Mouse (Mus musculus) left cerebral cortex, adult 6 months (tissue): ENCODE data around the gene Gm5767. TPM values are rescaled to one million over a fixed set of nuclear protein-coding genes. Genes with fewer than 3 reads are reported as not detected.

Experiments used
- long read RNA-seq, 2 experiments: library from polyadenylated mRNA; unstranded; transcript quantifications; one replicate each; pipeline ENCODE4 v2.0.0; 2019 to 2020
- polyA plus RNA-seq: library from polyadenylated mRNA; unstranded; fragments of <200 nt; fragmentation: Nextera tagmentation; gene quantifications from 2 replicates; pipeline ENCODE4 v1.2.3, GENCODE M21; 2021

The Gm5767 gene
- polyA plus RNA-seq = not detected in 2 replicates
- long read RNA-seq, experiment 1 = 0 reads
- long read RNA-seq, experiment 2 = 0 reads

DNA sequence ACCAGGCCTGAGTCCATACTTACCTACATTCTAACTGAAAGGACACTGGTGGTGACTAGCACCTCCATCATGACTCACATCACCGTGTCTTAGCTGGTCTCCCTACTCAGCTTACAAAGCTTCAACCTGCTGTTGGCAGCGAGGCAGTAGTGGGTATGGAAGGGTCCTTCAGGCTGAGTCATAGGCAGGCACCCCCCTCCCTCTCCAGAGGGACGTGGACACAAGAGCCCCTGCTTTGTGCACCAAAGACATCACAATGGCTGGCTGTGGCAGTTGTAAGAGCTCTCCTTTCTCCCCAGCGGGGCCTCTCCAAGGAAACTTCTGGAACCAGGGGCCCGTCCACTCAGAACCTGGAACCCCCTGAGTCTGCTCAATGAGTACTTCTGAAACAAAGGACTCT lies at the start of gene Gm5767:
Gene Gm5767 (plus strand): TSS at position 301 of the 400 bp plus-strand sequence.

DNA sequence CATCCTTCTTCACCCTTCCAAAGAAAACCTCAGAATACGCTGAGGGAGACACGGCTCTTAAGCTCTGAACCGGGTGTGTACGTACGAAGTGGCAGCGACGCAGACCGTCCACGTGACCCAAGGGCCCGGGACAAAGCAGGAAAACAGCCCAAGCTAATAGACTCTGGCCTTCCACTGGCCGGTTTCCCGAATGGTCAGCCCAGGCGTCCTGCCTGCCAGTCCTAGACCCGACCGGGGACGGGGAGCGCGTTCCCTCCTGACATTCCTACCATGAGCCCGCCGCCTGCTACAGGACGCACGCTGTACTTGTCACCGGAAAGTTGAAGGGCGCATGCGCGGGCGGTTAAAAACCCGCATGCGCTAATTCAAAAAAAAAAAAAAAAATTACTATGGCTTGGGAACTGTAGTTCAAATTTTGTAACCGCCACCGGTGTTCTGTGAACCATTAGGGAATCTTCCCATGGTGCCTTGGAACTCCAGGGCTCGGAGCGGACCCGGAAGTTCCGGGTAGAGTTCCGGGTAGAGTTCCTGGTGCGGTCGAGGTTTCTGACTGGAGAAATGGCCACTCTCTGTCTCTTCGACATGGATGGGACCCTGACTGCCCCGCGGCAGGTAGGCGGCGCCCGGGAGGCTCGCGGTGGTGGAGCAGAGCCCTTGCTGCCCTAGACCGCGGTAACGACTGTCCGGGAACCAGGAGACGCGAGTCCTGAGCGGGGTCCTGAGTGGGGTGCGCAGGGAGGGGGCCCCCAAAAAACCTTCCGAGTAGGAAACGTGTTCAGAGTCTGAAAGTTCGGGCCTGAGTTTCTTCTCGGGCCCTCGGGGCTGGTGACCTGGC lies 43.1 kb upstream of the Gm5767 start, which contains the start of the genes Pmm2 and Tmem186:
Gene Pmm2 (plus strand): TSS at position 458 of the 835 bp plus-strand sequence.
Gene Tmem186 (minus strand): TSS at position 496 of the 835 bp plus-strand sequence.

DNA sequence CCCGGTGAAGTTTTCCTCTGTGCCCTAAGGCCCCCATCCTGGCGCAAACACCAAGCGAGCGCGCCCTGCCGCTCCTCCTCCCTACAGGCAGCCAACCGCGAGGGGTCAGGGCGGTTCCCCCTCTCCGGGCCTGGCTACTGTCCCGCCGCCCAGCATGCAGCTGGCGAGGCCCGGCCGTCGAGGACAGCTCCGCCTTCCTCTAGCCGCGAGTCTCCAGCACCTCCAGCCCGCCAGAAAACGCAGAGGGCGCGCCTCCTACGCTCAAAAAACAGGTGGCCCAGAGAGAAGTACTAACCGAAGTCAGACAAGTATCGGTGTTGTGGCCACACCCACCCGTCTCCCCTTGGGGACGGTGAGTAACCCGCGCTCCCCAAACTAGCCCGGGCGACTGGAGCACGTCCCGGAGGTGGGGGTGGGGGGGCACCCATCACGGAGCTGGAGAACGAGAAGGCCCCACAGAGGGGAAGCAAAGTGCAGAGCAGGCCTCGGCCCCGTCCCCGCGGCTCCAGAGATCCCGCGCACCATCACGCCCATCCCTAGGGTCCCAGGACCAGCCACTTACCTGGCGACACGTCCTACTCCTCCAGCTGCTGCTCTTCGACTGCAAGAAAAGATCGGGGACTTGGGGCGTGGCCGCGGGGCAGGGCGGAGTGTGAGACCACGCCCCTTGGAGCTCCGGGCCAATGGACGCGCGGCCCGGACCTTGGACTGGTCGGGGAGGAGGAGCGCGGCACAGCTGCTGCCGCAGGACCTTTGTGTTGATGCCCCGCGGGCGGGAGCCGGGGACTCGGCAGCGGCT lies 8.8 kb upstream of the Gm5767 start, which contains the start of gene Carhsp1:
Gene Carhsp1 (minus strand): TSS at position 605 of the 799 bp plus-strand sequence.

Other genes with a start within 250 kb of the Gm5767 start
- gene Mettl22, start 210.0 kb upstream of the Gm5767 start, polyA plus RNA-seq = 34.4 and 53.1 TPM in 2 replicates
- gene Abat, start 167.3 kb upstream of the Gm5767 start, polyA plus RNA-seq = 80.8 and 111 TPM in 2 replicates
- 9.7 and 12.7 TPM in 2 replicates for gene Pmm2, start 43.1 kb upstream of the Gm5767 start, polyA plus RNA-seq
- 4.7 and 7.5 TPM in 2 replicates for gene Tmem186, start 43.1 kb upstream of the Gm5767 start, polyA plus RNA-seq
- gene Carhsp1, start 8.6 kb upstream of the Gm5767 start, polyA plus RNA-seq = 27.9 and 38.2 TPM in 2 replicates
- 8.9 and 10.7 TPM in 2 replicates for gene Usp7, start 111.5 kb downstream of the Gm5767 start, polyA plus RNA-seq
- 8.8 and 15.3 TPM in 2 replicates for gene 1810013L24Rik, start 149.3 kb downstream of the Gm5767 start, polyA plus RNA-seq